Mouse (Mus musculus) c-Kit-negative CD71-positive TER-119-positive erythroid progenitor cells, embryonic 14.5 days (primary cell): ENCODE data around the gene Etfa.

Experiments used
- DNase-seq: peaks from one replicate; pipeline ENCODE4 v3.0.0-alpha.2; 2013; ENCODE audit warnings: low read depth, low spot score

Gene Etfa

DNA sequence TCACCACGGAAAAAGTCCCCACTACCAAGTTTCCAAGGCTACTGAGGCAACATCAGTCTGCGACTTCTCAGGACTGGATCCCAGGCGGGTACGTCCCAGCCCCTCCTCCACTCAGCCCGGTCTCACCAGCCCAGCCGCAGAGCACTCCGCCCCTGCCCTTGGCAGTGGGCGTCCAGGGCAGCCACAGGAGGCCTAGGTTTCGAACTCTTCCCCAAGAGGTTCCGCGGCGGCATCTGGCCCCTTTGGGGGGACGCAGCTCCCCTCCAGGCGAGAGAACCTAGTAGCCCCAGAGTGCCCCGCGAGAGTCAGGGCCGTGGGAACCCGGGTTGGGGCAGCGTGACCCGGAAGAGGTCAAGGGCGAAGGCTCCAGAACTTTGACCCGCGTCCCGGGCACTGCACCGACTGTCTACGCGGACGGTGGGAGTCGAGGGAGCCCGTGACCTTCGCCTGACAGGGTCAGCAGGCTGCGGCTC is 486 bp downstream of the Etfa start:
- DNase-seq, result peak; percentile 49

GRCm38 (mm10) chr9:55510651-55511235 is 1.3 kb downstream of the Etfa start:
- no peak for DNase-seq

- no peak for DNase-seq
These were observed 2.3 kb downstream of the Etfa start for GRCm38 (mm10) chr9:55509731-55510130.

DNA sequence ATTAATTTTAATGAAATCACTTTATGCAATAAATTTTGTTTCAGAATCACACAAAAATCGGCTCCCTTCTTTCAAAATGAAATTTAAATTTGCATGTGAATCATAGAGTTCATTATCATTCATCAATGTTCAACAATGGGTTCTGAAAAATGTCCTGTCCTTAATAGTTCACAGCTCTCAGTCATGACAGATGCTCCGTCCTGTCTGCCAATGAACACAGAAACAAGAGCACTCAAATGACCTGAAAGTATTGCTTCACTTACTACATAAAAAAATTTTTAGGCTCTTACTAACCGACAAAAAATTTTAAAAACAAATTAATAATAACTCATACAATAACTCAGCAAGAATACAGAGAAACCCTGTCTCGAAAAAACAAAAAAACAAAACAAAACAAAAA is 3.3 kb downstream of the Etfa start:
- DNase-seq, result no peak

- no peak for DNase-seq
These were observed 4.1 kb downstream of the Etfa start for GRCm38 (mm10) chr9:55507922-55508321.

- no peak for DNase-seq
These were observed 29.9 kb downstream of the Etfa start for GRCm38 (mm10) chr9:55482116-55482515.

- DNase-seq, result no peak
These were observed 33.3 kb downstream of the Etfa start for GRCm38 (mm10) chr9:55478699-55479098.

DNA sequence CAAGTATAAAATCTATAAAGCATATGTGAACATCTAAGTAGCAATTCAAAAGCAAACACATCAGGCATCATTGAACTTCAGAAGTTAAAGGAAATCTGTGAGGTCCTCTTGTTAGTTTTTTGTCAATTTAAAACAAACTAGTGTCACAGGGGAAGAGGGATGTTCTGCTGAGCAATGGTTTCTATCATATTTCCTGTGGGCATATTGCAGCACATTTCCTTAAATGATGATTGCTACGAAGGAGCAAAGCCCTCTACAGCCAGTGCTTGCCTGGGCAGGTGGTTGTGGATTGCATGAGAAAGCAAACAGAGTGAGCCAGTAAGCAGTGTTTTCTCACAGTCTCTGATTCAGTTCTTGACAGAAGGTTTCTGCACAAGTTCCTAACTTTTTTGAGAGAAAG is 36.0 kb downstream of the Etfa start:
- DNase-seq, result no peak

DNA sequence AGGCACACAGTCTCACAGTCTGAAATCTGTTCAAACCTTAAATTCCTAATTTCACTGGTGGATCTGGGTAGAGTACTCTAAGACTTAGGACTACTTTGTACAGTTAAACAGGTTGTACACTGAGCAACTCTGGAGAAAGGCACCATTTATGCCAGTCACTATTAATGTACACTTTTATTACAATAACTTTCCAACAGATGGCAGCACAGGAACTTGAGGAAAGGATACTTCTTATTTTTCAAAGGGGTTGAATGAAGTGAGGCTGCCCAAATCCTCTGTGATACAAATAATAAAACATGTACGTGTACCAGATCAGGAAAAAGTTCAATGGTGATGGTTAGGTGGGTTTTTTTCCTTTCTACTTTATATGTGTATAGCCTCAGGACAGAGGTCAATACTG is 43.6 kb downstream of the Etfa start:
- DNase-seq, result no peak

GRCm38 (mm10) chr9:55453366-55453765 is 58.7 kb downstream of the Etfa start:
- no peak for DNase-seq

DNA sequence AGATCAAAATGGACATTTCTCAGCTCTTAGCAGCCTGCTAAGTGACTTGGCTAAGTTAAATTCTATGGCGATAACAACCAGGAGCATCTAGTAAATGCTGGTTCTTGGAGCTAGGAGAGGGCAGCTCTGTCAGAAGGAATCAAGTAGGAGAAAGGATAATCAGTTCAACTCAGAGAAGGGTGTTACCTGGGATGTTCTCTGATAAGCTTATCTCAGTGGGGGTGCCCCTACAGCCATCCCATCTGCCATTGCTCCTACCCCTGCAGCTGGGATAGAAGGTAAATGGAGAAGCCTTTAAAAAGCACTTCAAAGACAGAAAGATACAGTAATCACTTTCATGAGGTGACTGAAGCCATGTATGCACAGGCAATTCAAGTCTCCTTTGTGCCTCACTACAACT is 59.1 kb downstream of the Etfa start:
- DNase-seq, result no peak

GRCm38 (mm10) chr9:55451426-55451825 is 60.6 kb downstream of the Etfa start:
- no peak for DNase-seq

GRCm38 (mm10) chr9:55450035-55450434 is 62.0 kb downstream of the Etfa start:
- no peak for DNase-seq

- no peak for DNase-seq
These were observed 62.9 kb downstream of the Etfa start for GRCm38 (mm10) chr9:55449108-55449507.

DNA sequence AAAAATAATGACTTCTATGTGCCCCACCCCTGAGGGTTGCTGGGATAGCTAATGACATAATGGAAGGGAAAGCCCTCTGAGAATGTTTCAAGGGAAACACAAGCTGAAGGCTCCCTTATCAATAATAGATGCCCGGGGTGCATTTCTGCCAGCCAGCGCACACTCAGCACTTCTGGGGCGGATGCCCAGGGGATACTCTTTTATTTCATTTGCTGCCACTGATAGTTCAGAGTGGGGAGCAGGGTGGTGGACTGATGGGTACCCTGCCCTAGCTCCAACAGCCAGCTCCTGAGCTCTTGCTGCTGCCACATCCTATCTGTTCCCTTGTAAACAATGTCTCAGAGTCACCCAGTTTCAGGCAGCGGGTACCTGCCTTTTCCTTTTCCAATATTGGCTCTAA is 64.5 kb downstream of the Etfa start:
- no peak for DNase-seq

DNA sequence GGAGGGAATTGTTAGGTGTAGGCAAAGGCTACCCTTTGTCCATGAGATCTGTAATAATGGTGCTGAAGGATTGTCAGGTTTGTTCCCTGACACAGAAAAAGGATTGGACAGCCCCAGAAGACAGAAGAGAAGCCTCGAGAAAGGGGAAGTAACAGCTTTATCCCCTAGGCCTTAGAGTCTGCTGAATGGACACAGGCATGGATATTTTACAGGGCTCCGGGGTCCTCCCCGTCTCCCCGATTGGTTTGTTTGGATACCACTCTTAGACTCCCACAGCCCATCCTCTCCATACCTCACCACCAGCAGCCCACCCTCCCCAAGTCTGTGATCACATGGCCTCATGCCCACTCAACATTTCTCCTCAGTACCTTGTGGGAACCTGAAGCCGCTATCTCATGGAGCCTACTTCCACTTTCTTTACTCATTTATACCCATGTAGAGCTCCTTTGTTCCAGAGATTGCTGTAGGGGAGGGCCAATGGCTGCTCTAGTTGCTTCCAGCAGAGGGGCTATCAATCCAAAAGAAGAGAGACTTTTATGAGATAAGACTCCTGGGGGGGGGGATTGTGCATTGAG is 72.8 kb downstream of the Etfa start:
- DNase-seq, result no peak

GRCm38 (mm10) chr9:55438433-55438832 is 73.6 kb downstream of the Etfa start:
- no peak for DNase-seq

DNA sequence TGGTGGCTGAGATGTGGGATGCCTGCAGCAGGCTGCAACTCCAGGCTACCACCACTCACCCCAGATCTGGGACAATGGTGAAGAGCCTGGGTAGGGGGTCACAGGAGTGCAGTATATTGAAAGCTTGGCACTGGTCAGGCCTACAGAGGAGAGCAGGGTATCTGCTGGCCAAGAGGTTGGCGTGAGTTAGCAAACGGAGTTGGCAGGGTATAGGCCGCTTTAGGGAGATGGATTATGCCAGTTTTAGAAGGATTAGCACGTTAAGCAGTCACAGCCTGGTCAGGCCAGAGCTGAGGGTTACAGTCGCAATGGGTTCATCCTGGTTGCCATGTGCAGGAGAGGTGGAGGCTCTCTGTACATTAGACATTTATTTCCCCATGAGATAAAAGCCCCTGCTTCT is 78.2 kb downstream of the Etfa start:
- DNase-seq, result no peak

GRCm38 (mm10) chr9:55432306-55433289 is 79.4 kb downstream of the Etfa start:
- DNase-seq, result no peak

DNA sequence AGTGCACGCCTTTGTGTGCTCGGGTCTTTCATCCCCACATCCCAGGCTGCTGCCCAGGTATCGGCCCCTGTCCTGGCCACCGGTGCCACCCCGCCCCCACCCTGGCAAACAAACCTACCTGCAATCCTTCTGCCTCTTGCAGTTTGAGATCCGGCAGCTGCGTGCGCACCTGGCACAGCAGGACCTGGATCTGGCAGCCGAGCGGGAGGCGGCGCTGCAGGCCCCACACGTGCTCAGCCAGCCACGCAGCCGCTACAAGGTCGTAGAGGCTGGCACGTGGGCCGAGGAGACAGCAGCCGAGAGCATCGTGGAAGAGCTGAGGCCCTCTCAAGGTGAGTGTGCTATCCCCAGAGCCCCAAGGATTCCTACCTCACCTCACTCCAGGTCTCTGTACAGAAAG is 81.9 kb downstream of the Etfa start:
- DNase-seq, result no peak

- peak; percentile 48 for DNase-seq
These were observed 82.6 kb downstream of the Etfa start for GRCm38 (mm10) chr9:55429242-55429975.

GRCm38 (mm10) chr9:55425271-55425810 is 86.7 kb downstream of the Etfa start:
- DNase-seq, result no peak
